Mouse (Mus musculus): Measurements from ENCODE around the gene Ctf1.

DNA sequence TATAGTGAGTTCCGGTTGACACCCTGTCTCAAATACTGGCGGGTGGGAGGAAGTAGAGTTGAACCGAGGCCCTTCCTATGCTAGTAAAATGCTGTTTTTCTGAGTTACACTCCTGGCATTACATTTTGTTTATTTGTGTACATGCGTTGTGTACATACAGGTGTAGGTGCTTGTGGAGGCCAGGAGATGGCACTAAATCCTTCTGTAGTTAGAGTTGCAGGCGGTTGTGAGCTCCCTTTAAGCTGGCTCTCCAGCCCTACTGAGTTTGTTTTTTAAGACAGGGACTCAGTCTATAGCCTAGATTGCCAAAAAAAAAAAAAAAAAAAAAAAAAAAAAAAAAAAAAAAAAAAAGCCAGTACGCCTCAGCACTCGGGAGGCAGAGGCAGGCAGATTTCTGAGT lies 15.4 kb downstream of the Ctf1 start:
- no peak for TF ChIP-seq CTCF (IDR thresholded peaks at IDR 0.05; ENCODE audit: insufficient read depth, low read depth, low read length)
- TF ChIP-seq POLR2A (IDR thresholded peaks at IDR 0.05; ENCODE audit: insufficient read depth, low read depth, low read length): no peak

Measured in olfactory bulb, adult 2 months (tissue).